Mouse (Mus musculus): ENCODE results near the gene Psors1c2.

- TF ChIP-seq CTCF (IDR thresholded peaks at IDR 0.05; ENCODE audit: low read depth, low read length) (no peak), EP300 (IDR thresholded peaks at IDR 0.05; ENCODE audit: insufficient read depth, low read depth, low read length) (no peak), POLR2A (IDR thresholded peaks at IDR 0.05; ENCODE audit: insufficient read depth, low read length) (no peak)
Observed at GRCm38 (mm10) chr17:35554321-35554720, 21.3 kb downstream of the Psors1c2 start.
